Mouse (Mus musculus) small intestine, adult 2 months (tissue): ENCODE data around the gene Pink1.

Experiments
- CTCF ChIP-seq: fragments of 200-500 bp; IDR thresholded peaks from 2 replicates; pipeline ENCODE4 v1.5.1; 2012; ENCODE audit warnings: low read depth, mild to moderate bottlenecking, control low read depth, inconsistent platforms, low read length, moderate library complexity, mixed read lengths; ENCODE audit not compliant: insufficient replicate concordance, insufficient read length; ENCODE audit errors: extremely low read depth
- POLR2A ChIP-seq: fragments of 200-500 bp; IDR thresholded peaks from 2 replicates; pipeline ENCODE4 v1.6.1; 2012; ENCODE audit warnings: low read depth, mild to moderate bottlenecking, control low read depth, inconsistent platforms, low read length, moderate library complexity

DNA sequence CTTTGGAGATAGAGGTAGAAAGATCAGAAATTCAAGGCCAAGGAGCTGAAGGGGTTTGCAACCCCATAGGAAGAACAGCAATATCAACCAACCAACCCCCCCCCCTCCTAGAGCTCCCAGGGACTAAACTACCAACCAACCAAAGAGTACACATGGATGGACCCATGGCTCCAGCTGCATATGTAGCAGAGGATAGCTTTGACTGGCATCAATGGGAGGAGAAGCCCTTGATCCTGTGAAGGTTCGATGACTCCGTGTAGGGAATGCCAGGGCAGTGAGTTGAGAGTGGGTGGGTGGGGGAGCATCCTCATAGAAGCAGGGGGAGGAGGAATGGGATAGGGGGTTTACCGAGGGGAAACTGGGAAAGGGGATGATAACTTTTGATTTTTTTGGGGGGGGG lies 1.7 kb downstream of the Pink1 start:
- TF ChIP-seq CTCF (no peak), POLR2A (no peak)
